Mouse (Mus musculus) 3T3-L1 (cell line): ENCODE data around the gene Trip4.

Experiments used
- DNase-seq: peaks from one replicate; pipeline ENCODE4 v3.0.0-alpha.2; 2015; ENCODE audit warnings: low read depth, low spot score

Gene Trip4

GRCm38 (mm10) chr9:65834628-65835354 lies 73.8 kb downstream of the Trip4 start:
- DNase-seq, result no peak

GRCm38 (mm10) chr9:65833640-65834039 lies 75.0 kb downstream of the Trip4 start:
- DNase-seq, result no peak

GRCm38 (mm10) chr9:65833230-65833629 lies 75.4 kb downstream of the Trip4 start:
- DNase-seq, result no peak

- no peak for DNase-seq
These were observed 76.6 kb downstream of the Trip4 start for GRCm38 (mm10) chr9:65832041-65832440.

- no peak for DNase-seq
These were observed 77.4 kb downstream of the Trip4 start for GRCm38 (mm10) chr9:65831164-65831563.

DNA sequence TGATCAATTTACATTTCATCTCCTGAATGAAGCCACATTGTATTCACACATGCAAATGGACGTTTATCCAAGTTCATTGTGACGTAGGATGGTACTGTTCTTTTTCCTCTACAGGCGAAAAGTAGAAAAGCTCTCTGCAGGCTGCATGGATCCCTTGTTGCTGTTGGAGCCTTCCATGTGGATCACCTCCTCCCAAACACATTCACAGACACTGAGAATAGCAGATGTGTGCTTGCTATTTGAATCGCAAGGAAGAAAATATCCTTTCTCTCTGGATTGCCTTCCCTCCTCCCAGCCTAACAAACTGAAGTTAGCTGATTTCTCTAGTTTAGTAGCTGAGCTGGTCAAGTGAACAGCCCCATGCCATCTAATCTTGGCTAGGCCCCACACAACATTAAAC lies 78.3 kb downstream of the Trip4 start:
- no peak for DNase-seq

GRCm38 (mm10) chr9:65829410-65829809 lies 79.2 kb downstream of the Trip4 start:
- DNase-seq, result peak; percentile 88

GRCm38 (mm10) chr9:65828511-65828910 lies 80.1 kb downstream of the Trip4 start:
- peak; percentile 75 for DNase-seq

DNA sequence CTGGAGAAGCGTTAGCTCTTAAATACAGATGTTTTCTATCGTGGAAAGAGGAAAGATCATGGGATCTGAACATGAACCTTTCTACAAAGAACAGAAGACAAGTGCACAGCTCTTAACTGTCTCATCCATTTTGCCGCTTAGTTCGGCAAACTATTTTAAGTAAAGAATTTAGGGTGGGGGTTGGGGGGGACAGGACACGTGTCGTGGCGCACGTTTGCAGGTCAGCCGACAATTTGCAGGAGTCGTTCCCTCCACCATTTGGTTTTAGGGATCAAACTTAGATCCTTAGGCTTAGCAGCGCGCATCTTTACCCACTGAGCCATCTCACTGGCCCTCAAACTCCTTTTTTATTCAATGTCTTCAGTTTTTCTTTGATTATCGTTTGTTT lies 80.6 kb downstream of the Trip4 start:
- DNase-seq, result no peak

DNA sequence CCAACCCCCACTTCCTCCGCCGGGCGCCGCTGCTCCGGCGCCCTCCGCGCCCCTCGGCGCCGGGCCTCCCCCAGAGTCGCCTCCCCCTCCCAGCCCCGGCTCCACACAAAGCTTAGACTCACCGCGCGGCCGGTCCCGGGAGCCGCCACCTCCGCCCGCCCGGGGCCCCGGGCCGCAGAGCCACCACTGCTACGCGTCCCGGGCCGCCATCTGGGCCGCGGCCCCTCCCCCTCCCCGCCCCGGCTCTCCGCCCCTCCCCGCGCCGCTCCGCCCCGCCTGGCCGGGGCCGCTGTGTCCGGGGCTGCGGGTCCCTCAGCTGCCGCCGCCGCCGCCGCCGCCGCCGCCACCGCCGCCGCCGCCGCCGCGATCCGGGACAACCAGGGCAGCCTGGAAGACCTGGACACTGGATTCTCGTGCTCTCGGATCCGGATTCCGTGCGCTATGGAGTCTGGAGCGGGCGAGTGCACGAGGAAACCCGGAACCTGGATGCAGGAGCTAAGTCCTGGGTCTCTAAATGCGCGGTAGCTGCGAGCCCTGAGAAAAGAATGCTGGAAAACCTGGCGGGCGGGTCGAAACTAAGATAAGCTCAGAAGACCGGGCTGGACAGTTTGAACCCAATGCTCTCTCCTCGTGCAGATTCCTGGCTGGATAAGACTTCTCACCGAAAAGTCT lies 81.1 kb downstream of the Trip4 start, which contains the start of gene Zfp609:
Gene Zfp609, minus strand, starts transcription at position 221 of the 672 bp plus-strand sequence.
- DNase-seq, result peak; percentile 97

DNA sequence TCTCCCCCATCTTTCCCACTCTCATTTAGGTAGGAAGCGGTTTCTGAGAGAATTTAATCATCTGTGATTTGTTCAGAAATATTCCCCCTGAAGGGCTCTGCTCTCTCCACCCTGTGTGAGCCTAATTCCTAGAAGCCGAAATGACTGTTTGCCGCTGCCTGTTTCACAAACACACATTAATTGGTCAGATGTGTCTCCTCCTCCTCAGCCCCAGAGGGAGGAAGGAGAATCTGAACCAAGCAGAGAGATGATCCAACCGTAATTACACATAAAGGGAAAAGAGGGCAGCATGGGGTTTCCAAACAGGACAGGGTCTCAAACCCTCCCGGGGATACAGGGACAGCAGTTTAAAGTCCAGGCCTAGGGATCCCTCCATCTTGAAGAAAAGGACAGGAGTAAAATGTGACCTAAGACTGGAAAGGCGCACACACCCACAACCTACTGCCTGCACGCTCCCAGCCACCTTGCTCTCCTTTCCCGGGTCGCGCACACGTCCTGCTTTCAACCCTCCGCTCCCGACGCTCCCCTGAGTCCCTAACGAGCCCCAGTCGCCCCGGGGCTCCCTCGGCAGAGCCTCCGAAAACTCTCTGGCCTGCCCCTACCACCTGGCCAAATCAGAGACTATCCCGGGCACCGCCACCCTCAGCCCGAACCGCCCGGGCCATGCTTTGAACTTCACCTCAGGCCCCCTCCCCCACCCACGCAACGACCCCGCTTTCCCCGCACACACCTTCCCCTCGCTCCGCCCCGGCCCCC lies 81.8 kb downstream of the Trip4 start:
- peak; percentile 75 for DNase-seq

DNA sequence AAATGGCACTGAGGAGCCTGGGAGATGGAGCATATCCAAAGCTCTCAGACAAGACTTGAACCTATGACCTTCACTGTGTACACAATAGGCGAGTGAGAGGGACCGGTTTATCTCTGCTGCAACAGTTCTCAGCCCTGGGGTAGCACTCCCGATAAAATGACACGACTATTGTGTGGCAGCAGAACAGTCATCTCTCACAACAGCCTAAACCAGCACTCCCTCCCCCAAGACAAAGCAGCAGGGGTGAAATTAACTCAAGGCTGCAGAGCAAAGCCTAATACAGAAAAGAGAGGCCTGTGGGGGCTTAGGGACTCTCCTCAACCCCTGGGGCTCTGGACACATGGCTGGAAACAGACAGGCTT lies 82.4 kb downstream of the Trip4 start:
- DNase-seq, result no peak

GRCm38 (mm10) chr9:65823716-65824462 lies 84.7 kb downstream of the Trip4 start:
- DNase-seq, result no peak

DNA sequence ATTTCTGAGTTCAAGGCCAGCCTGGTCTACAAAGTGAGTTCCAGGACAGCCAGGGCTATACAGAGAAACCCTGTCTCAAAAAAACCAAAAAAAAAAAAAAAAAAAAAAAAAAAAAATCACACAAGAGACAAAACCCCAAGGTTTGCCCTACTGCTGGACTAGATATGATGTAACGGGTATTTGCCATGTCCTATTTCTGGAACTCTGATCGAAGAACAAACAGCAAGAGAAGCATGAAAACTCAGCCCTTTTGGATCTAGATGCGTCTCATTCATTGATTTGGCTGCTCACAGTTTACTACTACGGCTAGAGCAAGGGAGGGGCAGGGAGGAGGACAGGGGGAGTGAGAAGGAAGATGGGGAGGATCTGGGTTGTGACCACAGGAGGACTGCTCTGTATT lies 86.6 kb downstream of the Trip4 start:
- no peak for DNase-seq

DNA sequence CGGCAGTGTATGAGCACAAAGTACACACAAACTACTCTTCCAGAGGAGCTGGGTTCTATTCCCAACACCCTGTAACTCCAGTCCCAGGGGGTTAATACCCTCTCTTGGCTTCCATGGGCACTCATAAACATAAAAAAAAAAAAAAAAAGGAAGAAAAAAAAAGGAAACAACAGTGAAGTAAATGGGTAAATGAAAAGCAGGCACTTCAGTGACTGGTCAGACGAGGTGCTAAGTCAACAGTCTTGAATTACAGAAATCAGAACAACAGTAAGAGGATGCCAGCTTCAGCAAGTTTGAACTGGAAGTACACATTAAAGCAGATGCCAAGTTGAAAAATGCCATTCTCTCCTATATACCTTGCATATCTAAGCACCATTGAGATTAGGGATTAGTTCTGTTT lies 88.3 kb downstream of the Trip4 start:
- no peak for DNase-seq

- no peak for DNase-seq
These were observed 90.2 kb downstream of the Trip4 start for GRCm38 (mm10) chr9:65818402-65818801.

- DNase-seq, result no peak
These were observed 95.8 kb downstream of the Trip4 start for GRCm38 (mm10) chr9:65812841-65813240.

DNA sequence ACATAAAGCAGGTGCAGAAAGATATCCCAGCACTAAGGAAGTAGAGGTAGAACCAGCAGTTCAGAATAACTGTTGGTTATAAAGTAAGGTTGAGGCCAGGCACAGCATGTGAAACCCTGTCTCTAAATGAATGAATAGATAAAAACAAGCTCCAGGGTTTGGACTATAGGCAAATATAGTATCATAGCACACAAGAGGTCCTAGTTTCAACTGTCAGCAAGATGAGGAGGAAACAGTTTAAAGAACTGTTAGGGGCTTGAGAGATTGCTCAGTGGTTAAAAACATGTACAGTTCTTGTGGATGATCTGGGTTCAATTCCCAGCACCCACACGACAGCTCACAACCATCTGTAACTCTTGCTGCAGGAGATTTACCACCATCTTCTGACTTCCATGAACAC lies 96.8 kb downstream of the Trip4 start:
- DNase-seq, result no peak

DNA sequence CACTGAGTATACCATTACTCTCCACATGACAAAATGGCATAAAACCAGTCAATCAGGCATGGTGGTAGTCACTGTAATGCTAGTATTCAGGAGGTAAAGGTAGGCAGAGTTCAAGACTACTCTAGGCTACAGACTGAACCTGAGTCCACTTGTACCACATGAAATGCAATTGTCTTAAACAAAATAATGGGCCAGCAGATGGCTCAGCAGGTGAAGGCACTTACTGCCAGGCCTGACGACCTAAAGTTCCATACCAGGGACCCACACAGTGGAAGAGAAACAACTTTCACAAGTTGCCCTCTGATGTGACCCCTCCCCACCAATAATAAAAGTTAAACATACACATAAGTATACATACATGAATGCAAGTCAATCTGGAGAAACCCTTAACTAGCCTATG lies 100.8 kb downstream of the Trip4 start:
- no peak for DNase-seq

GRCm38 (mm10) chr9:65807251-65807650 lies 101.3 kb downstream of the Trip4 start:
- DNase-seq, result no peak

DNA sequence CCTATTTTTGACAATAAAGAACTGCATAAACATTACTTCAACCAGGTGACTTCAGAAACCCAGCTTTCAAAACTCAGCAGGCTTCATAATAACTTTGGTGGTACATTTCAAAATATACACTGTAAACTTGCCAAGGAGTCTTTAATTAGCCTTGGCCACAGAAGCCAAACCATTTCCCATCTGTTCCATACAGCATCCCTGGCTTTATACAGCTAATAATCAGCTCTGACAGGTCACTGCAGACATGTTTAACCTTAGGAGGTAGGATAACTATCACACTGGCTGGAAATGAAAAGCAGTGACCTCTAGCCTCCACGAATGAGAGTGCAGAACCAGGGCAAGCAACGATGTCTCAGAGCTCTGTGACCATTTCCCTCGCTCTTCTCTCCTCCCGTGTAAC lies 108.8 kb downstream of the Trip4 start:
- DNase-seq, result no peak

DNA sequence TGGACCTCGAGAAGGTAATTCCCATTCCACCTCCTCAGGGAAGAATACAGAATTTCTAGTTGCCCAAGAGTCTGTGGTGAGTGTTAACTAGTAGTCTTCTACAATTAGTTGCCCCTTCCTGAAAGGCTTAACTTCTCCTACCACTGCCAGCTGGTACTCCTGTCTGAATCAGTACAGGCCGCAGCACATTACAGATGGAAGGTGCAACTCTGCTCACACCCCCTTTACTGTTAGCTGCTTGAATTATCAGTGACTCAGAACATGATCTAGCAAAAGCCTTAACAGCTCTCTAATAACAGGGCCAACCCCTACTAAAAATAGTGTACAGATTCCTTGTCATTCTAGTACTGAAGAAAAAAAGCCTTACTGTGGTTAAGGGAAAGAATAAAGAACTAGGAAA lies 112.9 kb downstream of the Trip4 start:
- DNase-seq, result no peak
